Mouse (Mus musculus) erythroblast, embryonic 14.5 days (primary cell): ENCODE measurements at regions not wholly inside any gene's neighbourhood (a gene's known extent, or its start where the extent isn't known, plus 50 kb on each side); places are given as distances from the start of the nearest gene placed in this dataset.

ENCODE experiments used
- GATA1 ChIP-seq: IDR thresholded peaks from 2 replicates; pipeline ENCODE4 v1.6.1; 2012; ENCODE audit warnings: low read length, inconsistent platforms, mixed read lengths
- TAL1 ChIP-seq: IDR thresholded peaks from 3 replicates; pipeline ENCODE4 v1.6.1; 2012; ENCODE audit warnings: low read length, inconsistent platforms, mixed read lengths

DNA sequence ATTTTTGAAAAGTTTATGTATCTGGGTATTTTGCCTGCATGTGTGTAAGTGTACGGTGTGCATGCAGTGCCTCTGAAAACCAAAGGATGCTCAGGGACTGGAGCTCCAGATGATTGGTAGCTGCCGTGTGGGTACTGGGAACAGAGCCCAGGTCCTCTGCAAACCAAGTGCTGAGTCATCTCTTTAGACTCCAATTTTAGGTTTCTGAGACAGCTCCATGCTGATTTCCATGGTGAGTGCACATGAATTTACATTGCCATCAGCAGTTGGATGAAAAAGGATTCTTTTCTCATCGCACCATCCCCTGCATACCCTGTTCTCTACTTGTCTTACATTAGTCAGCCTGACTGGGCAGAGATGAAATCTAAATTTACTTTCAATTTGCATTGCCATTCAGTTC lies 122.1 kb upstream of the Otogl start:
- TF ChIP-seq GATA1 (no peak), TAL1 (no peak)
